Mouse (Mus musculus) gastrocnemius, postnatal 14 days (tissue): ENCODE data around the gene Col20a1. TPM values are rescaled to one million over a fixed set of nuclear protein-coding genes. Genes with fewer than 3 reads are reported as not detected.
A peak's percentile ranks its signal among the peaks of the same experiment; 100 is the strongest.

ENCODE experiments used
- DNase-seq: peaks from one replicate; pipeline ENCODE4 v3.0.0; 2021; ENCODE audit warnings: mixed read lengths
- intact Hi-C: fragments of 180-260 bp; cut with DNase I; formaldehyde crosslinking; loops from one replicate; pipeline ENCODE4 v1.15.1; 2025; ENCODE audit warnings: low total_unique reads
- total RNA-seq, 2 experiments: library from RNA; stranded (reverse); gene quantifications; 2 replicates each; pipeline ENCODE4 v1.2.3; 2021

Gene Col20a1
- total RNA-seq, 2 experiments from 2014 or later = 5.5 to 5.6 TPM

DNA sequence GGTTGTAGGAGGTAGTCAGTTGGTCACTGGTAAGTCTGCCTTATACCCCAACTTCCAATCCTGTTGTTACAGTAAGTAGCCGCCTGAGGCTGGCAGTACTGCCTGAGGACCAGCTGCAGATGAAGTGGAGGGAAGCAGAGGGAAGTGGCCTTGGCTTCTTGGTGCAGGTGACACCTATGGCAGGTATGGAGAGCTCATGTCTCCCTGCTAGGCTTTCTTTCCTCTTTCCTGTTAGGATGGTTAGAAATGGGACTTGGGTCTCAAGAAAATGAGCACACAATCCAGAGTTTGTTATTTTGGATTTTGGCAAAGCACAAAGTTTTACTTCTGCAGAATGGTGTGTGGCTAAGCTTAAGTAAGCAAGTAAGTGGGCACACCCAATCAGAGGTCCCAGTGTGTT, 2.6 kb downstream of the Col20a1 start:
- intact Hi-C loops = no loop called here
- no peak for DNase-seq

DNA sequence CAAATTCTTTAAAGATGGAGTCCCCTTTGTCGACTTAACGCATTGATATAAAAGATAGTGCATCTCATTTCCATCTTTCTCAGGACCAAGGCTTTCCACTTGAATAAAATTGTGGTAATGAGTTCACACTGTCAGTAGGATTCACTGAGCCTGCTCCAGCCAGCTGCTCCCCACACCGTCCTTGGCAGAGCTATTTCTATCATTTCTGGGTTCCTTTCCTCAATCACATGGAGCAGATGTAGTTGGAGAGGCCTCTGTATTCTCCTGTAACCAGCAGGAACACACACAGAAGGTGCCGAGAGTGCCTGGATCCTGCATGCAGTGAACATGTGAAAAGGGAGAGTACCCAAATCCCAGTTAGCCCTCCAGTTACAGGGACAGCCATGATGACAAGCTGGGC, 4.0 kb downstream of the Col20a1 start:
- no peak for DNase-seq
- intact Hi-C loops = no loop called here

DNA sequence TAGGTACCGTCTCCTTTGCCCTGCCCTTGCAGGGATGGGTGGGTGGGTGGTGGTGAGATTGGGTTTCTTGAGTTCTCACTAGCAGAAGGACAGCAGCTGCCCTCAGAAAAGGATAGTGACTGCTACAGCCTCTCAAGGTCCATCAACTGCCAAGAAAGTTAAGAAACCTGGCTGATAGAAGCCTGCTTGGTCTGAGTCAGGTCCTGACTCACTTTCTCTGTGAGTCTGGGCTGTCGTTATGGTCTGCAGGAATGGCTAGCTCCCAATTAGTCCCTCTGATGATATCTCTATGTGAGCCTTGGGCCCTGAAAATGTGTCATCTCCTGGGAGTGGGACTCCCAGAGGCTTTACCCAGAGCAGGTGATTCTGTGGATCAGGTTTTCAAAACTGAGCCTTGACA, 8.0 kb downstream of the Col20a1 start:
- intact Hi-C loops = no loop called here
- no peak for DNase-seq

DNA sequence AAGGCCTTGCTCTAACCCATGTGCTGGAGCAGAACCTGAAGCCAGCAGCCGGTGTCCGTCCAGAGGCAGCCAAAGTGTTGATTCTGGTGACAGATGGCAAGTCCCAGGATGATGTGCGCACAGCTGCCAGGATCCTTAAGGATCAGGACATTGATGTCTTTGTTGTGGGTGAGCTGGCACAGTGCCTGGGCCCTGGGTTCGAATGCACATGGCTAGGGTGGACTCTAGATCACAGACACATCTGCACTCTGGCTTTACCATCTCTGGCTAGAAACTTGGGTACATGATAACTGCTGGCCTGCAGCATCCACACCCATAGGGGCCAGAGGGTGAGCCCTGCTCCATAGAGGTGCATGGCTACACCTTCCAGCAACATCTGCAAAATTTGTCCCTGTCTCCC, 9.1 kb downstream of the Col20a1 start:
- DNase-seq = no peak
- intact Hi-C loops = loop anchor here (5.0 kb wide), 1 partner anchor 62 kb away; no protein-coding TSS in a partner anchor

DNA sequence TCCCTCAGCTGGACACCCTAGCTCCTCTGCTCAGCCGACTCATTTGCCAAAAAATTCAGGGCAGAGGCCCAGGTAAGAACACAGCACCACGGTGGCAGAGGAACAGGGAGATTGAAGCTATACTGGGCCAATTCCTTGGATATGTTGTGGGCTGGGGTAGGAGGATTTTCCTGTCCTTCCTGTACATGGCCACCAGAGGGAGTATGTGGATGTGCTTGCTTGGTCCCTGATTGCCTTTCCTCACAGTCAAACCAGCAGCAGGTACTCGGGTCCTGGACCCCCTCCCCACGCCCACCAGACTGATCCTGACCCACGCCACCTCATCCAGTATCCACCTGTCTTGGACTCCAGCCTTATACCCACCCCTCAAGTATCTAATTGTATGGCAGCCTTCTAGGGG, 10.1 kb downstream of the Col20a1 start:
- DNase-seq = no peak
- intact Hi-C loops = loop anchor here (5.0 kb wide), 1 partner anchor 61 kb away; no protein-coding TSS in a partner anchor

DNA sequence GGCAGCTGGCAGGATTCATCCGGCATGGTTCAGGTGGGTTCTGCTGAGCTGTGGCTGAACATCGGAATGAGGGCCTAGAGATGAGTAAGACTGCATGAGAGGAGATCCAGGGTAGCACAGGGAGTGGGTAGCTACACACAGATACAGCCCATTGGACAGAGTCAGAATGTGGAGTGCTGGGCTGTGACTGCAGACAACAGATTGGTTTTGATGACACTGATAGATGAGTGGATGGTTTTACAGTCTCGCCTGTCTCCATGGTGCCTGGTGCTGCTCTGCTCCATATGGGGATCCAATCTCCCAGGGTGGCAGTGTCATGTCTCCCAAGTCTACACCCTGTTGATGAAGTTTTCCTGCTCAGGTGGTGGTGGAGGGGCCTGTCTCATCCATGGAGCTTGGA, 10.6 kb downstream of the Col20a1 start:
- intact Hi-C loops = loop anchor here (5.0 kb wide), 1 partner anchor 60 kb away; no protein-coding TSS in a partner anchor
- no peak for DNase-seq

DNA sequence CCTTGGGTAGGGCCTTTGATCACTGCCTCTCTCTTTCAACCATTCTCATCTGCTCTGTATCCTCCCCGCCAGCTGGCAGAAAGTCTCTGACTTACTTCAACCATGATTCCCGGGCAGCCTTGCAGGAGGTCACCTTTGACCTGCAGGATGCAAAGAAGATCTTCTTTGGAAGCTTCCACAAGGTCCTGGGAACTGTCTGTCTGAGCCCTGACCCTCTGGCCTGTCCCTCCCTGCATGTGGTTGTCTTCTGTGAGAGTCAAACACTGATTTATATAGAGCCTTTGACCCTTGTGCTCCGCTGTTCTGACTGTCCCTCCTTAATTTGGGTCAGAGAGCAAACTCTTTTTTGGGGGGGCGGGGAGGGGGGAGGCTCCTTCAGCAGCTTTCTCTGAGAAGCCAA, 20.7 kb downstream of the Col20a1 start:
- DNase-seq = no peak
- intact Hi-C loops = no loop called here

DNA sequence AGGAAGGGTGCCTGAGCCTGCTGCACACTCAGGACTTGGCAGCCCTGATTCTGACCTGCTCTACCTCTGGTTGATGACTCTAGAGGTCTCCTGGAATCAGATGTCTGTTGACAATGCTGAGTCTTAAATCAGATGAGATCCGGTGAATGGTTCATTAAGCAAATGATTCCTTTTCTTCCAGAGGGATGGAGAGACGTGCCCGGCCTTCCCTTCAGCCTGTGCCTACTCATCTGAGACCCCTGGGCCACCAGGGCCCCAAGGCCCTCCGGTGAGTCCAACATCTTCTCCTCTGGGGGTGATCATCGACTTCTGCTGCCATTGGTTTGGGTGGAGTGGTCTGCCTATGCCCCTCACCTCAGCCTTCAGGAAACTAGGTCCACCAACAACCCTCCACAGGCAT, 22.0 kb downstream of the Col20a1 start:
- DNase-seq = no peak
- intact Hi-C loops = no loop called here

DNA sequence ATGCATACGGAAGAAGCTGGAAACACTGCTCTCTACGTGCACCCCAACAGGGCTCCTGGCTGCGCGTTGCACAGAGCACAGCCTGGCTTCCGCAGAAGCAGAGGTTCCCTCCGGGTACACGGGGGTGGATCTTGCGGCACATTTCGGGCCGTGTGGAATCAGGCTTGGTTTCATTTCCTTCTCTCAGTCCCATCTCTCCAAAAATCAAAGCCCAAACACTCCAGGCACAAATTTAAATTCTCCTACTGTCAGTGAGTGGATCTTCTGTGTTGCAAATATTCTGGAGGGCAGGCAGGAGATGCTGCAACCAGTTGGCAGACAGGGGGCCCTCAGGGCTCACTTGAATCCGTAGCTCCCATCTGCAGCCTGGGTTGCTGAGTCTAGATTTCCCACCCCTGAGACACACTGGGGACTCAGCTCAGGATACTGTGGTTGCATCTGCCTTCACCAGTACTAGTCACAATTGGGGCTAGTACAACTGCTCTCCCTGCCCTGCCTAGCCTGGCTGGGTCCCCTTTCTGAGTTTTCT, 45.1 kb downstream of the Col20a1 start:
- no peak for DNase-seq
- intact Hi-C loops = no loop called here

DNA sequence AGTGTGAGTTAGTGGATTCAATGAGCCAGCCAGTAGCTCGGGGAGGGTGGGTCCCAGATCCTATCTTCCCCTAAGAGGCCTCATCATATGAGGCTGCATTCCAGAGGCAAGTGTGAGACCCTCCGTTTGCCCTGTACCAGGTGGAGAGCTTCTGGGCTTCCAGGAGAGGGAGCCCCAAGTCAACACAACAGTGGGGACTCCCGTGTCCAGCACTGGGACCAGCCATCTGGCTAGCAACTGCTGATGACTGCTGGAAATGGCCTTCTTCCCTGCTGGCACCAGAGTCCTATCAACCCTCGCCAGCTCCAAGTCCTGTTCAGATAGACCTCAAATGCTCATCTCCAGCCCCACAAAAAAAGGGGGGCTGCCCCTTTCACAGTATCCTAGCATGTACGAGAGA, 46.1 kb downstream of the Col20a1 start:
- peak; percentile 64 for DNase-seq
- intact Hi-C loops = loop anchor here (2.0 kb wide), 1 partner anchor 26 kb away; no protein-coding TSS in a partner anchor

DNA sequence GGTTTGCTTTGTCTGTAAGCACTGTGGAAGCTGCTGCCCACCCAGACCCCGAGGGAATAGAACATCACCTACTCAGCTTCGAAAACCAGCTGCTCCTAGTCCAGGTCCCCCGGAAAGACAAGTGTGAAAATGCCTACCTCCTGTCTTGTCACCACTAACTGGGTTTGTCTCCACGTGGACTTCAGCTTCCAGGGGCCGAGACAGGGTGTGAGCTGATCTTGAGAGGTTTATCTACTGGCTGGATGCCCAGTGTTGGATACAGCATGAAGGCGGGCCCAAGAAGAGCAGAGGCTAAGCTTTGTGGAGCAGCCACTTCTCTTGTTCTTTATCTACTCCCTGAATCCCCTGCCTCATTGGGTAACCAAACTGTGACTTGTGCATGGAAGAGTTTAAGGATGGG, 47.0 kb downstream of the Col20a1 start:
- DNase-seq = no peak
- intact Hi-C loops = loop anchor here (2.0 kb wide), 1 partner anchor 25 kb away; no protein-coding TSS in a partner anchor

DNA sequence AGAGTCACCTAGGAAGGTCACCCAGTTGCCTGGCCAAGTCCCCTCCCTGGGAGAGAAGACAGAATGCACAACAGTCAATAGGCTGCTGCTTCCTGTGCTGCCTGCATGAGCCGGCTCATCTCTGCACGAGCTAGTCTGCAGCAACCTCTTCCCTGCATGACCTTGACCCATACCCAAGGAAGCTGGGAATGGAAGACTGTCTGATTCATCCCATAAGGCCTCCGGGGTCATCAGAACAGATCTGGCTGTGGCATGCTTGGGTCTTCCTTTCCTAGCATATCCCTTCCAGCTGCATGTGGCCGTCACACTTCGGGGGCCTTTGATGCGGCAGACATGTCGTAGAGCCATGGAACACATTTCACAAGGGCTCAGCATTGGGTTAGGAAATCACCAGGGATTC, 48.9 kb downstream of the Col20a1 start:
- intact Hi-C loops = no loop called here
- DNase-seq = no peak

DNA sequence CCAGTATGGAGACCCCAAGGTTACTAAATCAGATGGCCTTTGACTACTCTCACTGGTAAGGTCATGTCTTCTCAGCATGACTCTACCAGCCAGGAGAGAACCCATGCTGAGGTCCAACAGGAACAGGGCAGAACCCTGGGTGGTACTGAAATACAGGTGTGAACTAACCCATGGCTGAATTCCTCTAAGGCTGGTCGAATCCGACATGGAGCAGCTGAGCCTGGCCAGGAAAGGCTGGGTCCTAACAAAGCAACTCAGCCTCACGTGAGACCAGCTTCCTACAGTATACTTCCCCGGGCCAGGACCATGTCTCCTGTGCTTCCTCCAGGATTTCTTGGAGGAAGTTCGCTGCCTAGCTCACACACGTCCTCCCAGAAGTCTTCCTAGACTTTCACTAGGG, 50.2 kb downstream of the Col20a1 start:
- intact Hi-C loops = no loop called here
- DNase-seq = no peak

DNA sequence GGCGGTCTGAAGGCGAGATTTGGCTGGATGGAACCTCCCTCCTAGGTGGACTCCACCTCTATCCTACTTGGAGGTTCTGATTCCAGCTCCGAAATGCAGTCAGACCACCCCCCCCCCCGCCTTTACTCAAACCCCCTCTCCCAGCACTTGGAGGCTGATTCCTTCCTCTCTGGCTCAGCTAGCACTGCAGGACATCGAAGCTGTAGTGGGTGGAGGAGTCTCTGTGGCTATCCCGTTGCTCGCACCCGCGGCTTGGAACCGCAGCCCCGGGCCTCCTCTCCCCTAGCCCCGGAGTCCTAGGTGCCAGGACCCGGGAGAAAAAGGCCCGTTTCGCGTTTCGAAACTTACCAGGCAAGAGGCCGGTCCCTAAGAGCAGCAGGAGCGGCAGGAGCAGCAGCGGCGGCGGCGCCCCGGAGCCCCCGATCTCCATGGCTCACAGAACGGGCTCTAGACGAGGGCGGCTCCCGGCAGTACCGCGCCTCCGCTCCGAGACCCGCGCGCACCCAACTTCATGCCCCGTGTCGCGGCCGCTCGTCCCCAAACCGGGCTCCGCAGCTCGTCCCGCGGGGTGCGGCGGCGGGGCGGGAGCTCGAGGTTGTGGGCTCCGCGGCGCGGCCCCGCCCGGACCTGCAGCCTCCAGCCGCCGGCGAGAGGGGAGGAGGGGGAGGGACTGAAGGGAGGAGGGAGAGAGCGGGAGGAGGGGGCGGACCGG, 52.5 kb downstream of the Col20a1 start:
- intact Hi-C loops = no loop called here
- peak; percentile 17 for DNase-seq

DNA sequence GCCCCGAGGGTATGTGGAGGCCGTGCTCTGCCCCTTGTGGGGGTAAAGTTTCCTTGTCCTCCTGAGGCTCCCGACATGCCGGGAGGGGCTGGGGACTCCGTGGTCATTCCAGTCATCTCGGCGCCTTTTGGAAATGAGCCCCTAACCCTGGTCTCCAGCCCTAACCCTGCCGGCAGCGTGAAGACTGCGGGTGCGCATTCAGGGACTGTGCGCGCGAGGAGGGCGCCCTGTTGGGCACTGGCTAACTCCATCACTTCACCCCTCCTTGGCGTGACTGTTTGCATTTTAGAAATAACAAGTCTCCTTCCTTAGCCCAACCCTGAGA, 53.0 kb downstream of the Col20a1 start:
- intact Hi-C loops = no loop called here
- DNase-seq = no peak

DNA sequence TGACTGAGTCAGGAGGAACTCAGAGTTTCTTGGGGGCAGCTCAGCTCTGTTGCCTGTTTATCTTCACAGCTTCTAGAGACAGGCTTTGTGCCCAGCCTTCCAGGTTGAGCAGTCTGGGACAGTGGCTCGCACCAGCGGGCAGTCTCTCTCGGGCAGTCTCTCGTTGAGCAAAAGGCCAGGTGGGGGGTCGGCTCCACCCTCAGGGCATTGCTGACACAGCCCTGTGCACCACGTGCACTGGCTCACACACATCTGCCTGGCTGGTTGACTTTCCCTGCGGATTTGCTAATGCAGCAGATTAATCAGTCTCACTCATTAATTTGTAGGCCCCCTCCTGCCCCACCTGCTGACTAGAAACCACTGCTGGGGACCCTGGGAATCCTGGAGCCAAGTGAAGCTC, 55.6 kb downstream of the Col20a1 start:
- intact Hi-C loops = no loop called here
- DNase-seq = no peak

DNA sequence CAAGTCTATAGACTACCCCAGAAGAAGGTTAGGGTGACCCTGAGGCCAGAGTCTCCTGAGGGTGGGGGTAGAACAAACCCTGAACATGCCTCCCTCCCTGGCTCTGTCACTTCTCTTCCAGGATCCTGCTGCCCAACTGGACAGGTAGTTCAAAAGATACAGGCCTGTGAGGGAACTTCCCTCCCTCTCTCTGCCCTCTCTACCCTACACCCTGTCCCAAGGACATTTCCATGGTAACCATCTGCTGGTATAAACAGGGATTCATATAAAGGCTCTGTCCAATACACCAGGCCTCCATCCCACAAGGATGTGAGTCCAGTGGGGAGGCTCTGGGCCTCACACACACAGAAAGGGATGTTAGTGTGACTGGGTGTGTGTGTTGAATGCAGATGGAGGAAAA, 56.0 kb downstream of the Col20a1 start:
- intact Hi-C loops = no loop called here
- DNase-seq = no peak

DNA sequence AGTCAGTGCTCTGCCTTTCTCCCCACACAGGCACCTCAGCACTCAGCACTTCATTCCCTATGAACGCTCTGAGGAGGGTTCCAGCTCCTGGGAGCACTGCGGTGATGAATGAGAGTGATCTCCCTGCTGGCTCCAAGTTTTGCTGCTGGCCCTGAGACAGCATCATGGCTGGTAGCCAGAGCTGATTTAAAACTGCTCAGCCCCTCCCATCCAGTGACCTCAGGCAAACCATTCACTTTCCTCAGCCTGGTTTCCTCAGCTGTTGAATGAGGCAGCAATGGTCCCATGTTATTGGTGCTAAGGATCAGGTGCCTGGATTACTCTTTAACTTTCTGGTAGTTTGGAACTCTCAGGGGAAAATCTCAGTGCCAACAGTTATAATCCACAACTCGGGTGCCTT, 57.1 kb downstream of the Col20a1 start, which contains the start of gene Chrna4:
Gene Chrna4, minus strand, starts transcription at position 110 of the 400 bp plus-strand sequence.
- peak; percentile 37 for DNase-seq
- intact Hi-C loops = no loop called here

DNA sequence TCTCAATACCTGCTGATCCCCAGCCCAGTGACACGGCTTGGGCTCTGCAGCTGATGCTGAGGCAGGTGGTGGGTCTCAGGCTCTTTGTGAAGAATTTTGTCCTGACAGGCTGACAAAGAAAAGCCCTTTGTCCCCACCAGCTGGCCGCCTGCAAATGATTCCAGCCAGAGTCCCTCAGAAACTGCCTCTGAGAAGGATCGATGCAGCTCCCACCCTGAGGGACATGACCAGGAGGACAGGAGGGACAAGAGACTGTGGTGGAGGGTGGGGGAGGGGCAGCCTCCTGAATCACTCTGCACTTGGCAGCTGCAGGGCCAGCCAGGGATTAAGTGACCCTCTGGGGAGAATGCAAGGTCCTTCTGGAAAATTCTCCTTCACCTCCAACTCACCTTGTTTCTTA, 57.7 kb downstream of the Col20a1 start:
- DNase-seq = no peak
- intact Hi-C loops = no loop called here

DNA sequence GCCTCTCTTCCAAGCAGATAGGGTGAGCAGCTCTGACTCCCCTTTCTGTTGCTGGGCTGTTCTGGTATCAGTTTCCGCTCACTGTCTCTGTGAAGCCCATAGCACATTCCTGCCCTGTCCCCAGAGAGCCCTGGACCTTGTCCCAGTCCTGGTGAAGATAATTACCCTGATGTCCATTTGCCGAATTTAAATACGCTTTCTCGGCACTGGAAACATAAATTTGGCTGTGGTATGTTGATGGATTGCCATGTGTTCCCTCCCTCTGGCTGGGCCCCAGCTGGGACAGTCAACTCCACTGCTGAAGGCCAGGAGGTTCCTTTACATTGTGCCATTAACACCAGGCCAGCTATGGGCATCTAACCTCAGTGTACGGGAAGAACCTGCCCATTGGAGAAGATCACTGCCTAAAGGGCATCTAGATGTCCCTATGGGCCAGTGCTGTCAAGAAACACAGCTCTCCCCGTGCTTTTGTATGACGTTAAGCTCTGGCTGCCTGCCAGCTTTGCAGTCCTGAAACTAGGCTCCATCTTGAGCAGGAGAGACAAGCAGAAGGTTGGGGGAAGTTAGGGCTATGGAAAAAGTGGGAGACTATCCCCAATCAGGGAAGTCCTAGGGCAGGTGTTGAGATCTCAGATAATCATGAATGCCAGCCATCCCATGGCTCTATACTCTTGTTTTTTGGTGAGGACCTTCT, 62.1 kb downstream of the Col20a1 start:
- intact Hi-C loops = no loop called here
- no peak for DNase-seq

DNA sequence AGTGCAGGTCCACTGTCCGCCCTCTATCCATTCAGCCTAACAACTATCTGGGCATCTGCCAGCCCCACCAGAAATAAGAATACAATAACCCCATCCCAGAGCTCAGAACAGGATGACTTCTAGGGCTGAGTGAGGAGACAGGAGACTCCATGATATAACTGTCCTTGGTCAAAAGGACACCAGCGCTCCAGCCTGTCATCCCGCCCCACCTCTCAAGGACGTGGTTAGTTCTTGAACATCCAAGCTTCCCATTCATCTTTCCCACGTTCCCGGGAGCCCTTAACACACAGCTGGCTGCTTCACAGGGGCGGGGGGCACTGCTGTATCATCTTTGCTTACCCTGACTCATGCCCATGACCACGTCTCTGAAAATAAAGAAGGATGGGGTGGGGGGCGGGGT, 62.7 kb downstream of the Col20a1 start:
- DNase-seq = no peak
- intact Hi-C loops = no loop called here
